Mouse (Mus musculus): ENCODE data around the gene Vasn.

DNA sequence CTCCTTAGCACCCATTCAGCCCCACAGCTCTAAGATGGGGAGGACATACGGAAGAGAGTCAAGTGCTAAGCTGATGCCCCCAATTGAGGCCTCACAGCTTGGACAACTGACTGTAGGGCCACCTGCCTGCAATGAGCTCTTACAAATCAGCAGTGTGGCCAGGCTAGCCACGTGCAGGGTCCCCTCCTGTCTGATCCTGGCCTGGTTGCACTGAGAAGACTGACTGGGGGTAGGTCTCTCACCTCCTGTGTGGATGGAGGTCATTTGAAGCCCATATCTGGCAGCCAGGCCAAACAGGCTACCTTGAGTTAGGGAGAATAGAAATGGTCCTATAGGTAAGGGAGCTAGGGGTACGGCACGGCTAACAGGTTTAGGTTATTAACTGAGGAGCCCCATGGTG is 6.1 kb downstream of the Vasn start:
- TF ChIP-seq CTCF (IDR thresholded peaks at IDR 0.05; ENCODE audit: low read depth) = no peak
- TF ChIP-seq EP300 (optimal IDR thresholded peaks at IDR 0.05) = no peak
